Mouse (Mus musculus) neutrophil, adult 5-6 weeks (primary cell): ENCODE data around the gene Vcan. TPM values are rescaled to one million over a fixed set of nuclear protein-coding genes. Genes with fewer than 3 reads are reported as not detected.

Source experiments
- ATAC-seq: fragments of 151-379, 151-347 bp; 2 replicates; pipeline ENCODE4 v1.8.0; 2017; ENCODE audit warnings: mild to moderate bottlenecking, moderate TSS enrichment; ENCODE audit not compliant: insufficient number of reproducible peaks, poor library complexity, low FRiP score, severe bottlenecking; ENCODE audit errors: extremely low read depth
- total RNA-seq: library from RNA; stranded (forward); fragments of 200-1000 nt; gene quantifications from 2 replicates; pipeline ENCODE4 v1.2.3, GENCODE M21; 2017

Vcan gene
- total RNA-seq, 1 experiment from 2014 or later = 7.7 TPM

DNA sequence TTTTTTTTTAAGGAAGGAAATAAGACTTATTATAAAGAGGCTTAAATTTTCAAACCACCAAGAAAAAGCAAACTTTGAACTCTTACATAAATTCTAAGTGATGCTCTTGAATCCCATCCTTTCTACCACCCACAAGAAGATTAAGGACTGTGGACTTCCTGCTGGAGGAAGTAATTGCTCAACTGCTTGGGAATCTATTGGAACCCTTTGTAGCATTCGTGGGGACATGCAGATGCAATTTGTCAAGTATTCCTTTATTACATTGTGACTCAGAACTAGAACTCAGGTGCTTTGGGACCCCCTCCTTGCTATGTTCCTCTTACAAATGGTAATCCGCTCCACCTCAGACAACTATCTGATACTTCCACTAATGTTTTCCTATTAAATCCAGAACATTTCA lies 4.0 kb downstream of the Vcan start:
- ATAC-seq = no peak

DNA sequence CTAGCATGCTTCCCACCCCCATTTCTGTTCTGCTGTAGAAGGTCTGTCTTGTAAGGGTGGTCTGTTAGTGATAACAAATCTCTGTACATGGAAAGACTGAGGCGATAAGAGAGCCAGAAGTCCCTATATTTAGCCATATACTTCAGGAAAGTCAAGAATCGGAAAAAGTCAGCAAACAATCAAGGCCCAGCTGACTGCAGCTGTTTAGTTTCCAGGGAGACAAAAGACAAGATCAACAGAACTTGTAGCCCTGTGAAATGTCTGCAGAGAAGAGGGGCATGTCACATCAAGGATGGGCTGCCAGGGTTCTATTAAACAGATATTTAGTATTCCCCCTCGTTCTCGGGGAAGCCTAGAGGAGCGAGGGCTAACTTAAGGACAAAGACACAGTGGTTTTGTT lies 7.2 kb downstream of the Vcan start:
- no peak for ATAC-seq

- no peak for ATAC-seq
Observed at GRCm38 (mm10) chr13:89726492-89726891, 15.8 kb downstream of the Vcan start.

- ATAC-seq = no peak
Observed at GRCm38 (mm10) chr13:89720497-89720896, 21.8 kb downstream of the Vcan start.

GRCm38 (mm10) chr13:89709497-89710201 lies 32.7 kb downstream of the Vcan start:
- ATAC-seq = no peak

DNA sequence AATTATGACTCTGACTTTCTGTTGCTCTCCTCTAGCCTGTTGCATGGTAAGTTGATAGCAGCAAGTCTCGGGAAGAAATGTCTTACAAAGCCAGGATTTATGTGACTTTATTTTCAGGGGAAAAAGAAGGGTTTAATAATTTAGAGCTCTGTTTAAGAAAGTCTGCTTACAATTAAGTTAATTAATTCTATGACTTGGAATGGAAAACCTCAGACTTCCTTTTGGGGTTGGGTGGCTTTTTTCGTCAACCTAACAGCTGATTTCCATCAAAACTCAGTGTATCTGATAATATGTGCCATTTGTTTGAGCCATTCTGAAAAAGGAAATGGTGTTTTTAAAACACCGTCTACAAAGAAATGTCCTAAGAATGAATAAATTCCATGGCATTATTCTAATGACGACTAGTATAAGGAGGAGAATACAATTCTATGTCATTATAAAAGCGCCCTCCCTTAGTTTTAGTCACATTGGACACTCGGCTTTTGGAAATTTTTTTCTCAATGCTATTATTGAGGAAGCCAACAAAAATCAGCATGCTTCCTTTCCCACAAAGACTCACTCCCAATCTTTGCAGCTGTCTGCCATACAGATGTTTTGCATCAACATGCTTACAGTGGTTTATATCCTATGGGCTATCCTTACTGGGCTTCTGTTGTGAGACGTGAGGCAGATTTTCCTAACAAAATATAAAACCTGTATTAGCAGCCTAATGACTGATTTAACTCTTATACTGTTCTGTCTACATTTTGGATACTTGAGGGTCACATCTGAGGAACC lies 34.0 kb downstream of the Vcan start:
- ATAC-seq = no peak

DNA sequence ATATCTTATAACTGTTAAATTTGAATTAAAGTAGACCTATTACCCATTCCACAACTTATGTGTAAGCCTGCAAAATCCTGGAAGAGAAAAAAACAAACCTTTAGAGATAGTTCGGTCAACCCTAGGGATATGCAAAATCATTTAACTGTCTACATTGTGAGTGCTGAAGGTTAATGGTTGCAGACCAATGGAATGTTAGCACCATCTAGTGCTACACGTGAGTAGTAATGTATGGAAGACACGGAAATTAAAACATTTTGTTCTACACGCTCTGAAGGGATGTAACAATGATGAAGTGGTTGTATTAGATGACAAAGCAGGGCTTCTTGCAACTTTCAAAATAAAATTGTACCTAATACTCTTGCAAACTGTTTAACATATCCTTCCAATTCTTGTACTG lies 39.9 kb downstream of the Vcan start:
- ATAC-seq = no peak

DNA sequence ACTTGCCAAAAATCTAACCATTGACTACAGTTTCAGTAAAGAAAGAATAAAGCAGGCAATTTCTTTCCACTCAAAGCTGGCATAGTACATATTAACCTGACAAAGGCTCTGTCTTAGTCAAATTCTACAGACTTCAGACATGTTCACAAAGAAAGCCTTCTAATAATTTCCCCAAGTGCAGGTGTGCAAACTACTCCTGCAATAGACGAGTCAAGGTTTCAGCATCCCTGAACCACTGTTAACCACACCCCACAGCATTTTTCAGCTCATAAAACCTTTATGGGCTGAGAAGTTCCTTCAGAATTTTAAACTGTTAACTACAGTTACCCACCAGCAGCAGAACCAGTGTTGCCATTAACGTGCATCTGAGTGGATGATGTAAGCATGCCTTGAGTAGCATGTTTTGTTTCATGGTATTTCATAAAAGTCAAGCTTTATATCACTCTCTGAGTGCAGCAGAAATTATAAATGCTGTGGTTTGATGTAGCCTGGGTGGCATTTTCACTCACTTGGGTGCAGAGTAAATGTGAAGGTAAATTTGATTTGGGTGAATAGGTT lies 42.2 kb downstream of the Vcan start:
- no peak for ATAC-seq

DNA sequence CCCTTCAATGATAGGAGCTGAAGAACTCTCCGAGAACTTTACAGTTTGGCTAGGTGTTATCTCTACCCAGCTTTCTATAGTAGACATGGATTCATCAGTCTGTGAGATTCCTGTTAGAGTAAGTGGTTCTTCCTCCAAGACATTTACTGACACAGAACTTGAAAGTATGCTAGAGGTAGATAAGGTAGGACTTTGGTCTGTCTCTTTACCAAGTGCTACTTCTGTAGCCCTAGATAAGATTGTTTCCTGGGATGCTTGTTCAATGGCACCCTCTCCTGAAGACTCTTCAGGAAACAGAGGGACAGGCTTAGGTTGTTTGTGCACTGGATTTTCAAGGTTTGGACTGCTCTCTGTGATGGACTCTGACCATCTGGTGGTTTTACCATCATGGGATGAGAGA lies 49.7 kb downstream of the Vcan start:
- ATAC-seq = no peak

DNA sequence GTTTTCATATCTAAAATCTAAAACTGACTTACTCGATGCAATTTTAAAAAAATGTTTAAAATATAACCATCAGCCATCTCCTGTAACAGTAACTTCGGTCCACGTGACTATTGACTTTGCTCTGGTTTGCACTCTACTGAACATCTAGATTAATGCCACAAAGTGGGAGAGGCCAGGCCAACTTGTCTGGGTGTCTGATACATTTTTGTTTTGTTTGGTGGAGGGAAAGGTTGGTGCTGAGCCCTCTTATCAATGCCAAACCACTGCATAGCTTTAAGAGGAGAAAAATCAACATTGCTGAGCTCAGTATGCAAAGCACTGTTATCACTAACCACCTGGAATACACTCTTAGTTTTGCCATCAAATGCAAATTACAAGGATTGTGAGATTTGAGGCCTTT lies 58.8 kb downstream of the Vcan start:
- ATAC-seq = no peak

DNA sequence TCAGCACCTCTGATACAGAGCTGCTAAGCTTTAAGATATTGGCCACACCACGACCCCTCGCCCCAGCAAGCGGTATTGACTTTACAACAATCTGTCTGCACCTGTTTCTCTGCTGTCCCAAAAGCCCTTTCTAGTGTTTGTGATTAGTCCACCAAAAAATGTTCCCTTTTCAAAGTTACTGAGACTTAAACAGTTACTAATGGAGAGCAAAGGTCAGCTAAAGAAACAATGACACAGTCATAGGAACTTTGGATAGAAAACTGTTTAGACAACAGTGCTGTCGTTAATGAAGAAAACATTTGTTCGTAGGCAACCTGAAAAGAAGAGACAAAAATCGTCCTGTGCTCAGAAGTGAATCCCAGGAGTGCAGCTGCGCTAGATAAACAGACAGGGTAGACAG lies 60.1 kb downstream of the Vcan start:
- no peak for ATAC-seq

- ATAC-seq = no peak
Observed at GRCm38 (mm10) chr13:89679756-89680155, 62.6 kb downstream of the Vcan start.

- ATAC-seq = no peak
Observed at GRCm38 (mm10) chr13:89670505-89670904, 71.8 kb downstream of the Vcan start.

- no peak for ATAC-seq
Observed at GRCm38 (mm10) chr13:89668981-89669880, 73.1 kb downstream of the Vcan start.

GRCm38 (mm10) chr13:89668069-89668468 lies 74.2 kb downstream of the Vcan start:
- ATAC-seq = 0 out of 2 replicates have a peak, but pooled peaks have one; percentile 26

DNA sequence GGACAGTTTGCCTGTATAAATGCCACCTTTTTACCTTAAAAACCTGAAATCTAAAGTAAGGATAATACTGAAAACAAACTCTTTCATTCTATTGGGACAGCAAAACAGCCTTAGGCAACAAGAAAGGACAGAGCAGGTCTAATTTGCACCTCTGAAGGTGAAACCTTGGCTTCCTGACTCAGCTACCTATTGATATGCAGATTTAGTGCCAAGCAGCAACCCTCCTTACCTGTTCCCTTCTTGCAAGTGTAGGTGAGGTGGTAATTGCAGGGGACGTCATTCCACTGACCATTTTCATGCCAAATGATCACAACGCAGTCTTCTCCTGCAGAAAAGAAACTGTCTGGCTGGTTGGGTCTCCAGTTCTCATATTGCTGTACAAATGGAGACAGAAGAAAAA lies 80.6 kb downstream of the Vcan start:
- ATAC-seq = no peak

GRCm38 (mm10) chr13:89657046-89657445 lies 85.3 kb downstream of the Vcan start:
- ATAC-seq = no peak

GRCm38 (mm10) chr13:89653279-89653678 lies 89.0 kb downstream of the Vcan start:
- ATAC-seq = no peak

- no peak for ATAC-seq
Observed at GRCm38 (mm10) chr13:89652773-89653172, 89.5 kb downstream of the Vcan start.
